Mouse (Mus musculus) hindbrain, embryonic 16.5 days (tissue): Measurements from ENCODE around the gene D5Ertd577e. TPM values are rescaled to one million over a fixed set of nuclear protein-coding genes. Genes with fewer than 3 reads are reported as not detected.
"Not testable (repeated sequence)": the region's sequence is repeated elsewhere in the genome, so short reads cannot be mapped to it uniquely, and the experiment has no call there.

Experiments
- ATAC-seq: fragments of 200-750 bp; cut with Nextera tagmentation; 2 replicates; pipeline ENCODE4 v1.8.0; 2017; ENCODE audit warnings: moderate TSS enrichment, moderate library complexity
- H3K27ac ChIP-seq: fragments of 300-500 bp; sonication (generic); 2 replicates; pipeline ENCODE4 v1.5.1; 2014; ENCODE audit warnings: low read depth, mild to moderate bottlenecking, control low read depth, low read length, moderate library complexity
- H3K27me3 ChIP-seq: fragments of 300-500 bp; sonication (generic); replicated peaks from 2 replicates; pipeline ENCODE4 v1.6.1; 2014; ENCODE audit warnings: low read length; ENCODE audit not compliant: control insufficient read depth, insufficient read depth
- H3K36me3 ChIP-seq: fragments of 300-500 bp; sonication (generic); 2 replicates; pipeline ENCODE4 v1.6.1; 2014; ENCODE audit warnings: mild to moderate bottlenecking, low read length, moderate library complexity, mixed read lengths; ENCODE audit not compliant: control insufficient read depth, insufficient read depth
- H3K4me1 ChIP-seq: fragments of 300-500 bp; sonication (generic); 2 replicates; pipeline ENCODE4 v1.6.1; 2014; ENCODE audit warnings: low read depth, low read length; ENCODE audit not compliant: control insufficient read depth, insufficient read depth
- H3K4me2 ChIP-seq: fragments of 300-500 bp; sonication (generic); 2 replicates; pipeline ENCODE4 v1.6.1; 2014; ENCODE audit warnings: mild to moderate bottlenecking, low read length, control low read depth, moderate library complexity
- H3K4me3 ChIP-seq: fragments of 300-500 bp; sonication (generic); 2 replicates; pipeline ENCODE4 v1.5.1; 2014; ENCODE audit warnings: mild to moderate bottlenecking, low read length, control low read depth, moderate library complexity
- H3K9ac ChIP-seq: fragments of 300-500 bp; sonication (generic); 2 replicates; pipeline ENCODE4 v1.6.1; 2014; ENCODE audit warnings: low read depth, mild to moderate bottlenecking, control low read depth, low read length, moderate library complexity
- H3K9me3 ChIP-seq: fragments of 300-500 bp; sonication (generic); 2 replicates; pipeline ENCODE4 v1.6.1; 2014; ENCODE audit warnings: mild to moderate bottlenecking, low read length, moderate library complexity; ENCODE audit not compliant: control insufficient read depth
- WGBS: fragments of 180-500 bp; shearing (Covaris S2); extraction: QIAGEN DNeasy Blood & Tissue Kit; methylation state at CpG from one replicate; pipeline ENCODE4 v1.1.7; 2014; 5-methylcytosine and 5-hydroxymethylcytosine counted together
- polyA plus RNA-seq: library from polyadenylated mRNA; unstranded; fragments of >200 nt; fragmentation: Nextera tagmentation; extraction: Ambion mirVana; gene quantifications from 2 replicates; pipeline ENCODE4 v1.2.1, GENCODE M21; 2015

The D5Ertd577e gene
- polyA plus RNA-seq: not detected in 2 replicates

- H3K36me3 ChIP-seq, ATAC-seq, H3K27me3 ChIP-seq, H3K4me3 ChIP-seq, H3K27ac ChIP-seq, H3K9me3 ChIP-seq, H3K4me1 ChIP-seq, H3K9ac ChIP-seq, H3K4me2 ChIP-seq: not testable (repeated sequence)
- WGBS: 22% methylated on average over 1 of the region's 1 CpGs
These were observed at the start of gene D5Ertd577e for GRCm38 (mm10) chr5:95456506-95456905. TSS of gene D5Ertd577e (plus strand) at chr5:95456806.

DNA sequence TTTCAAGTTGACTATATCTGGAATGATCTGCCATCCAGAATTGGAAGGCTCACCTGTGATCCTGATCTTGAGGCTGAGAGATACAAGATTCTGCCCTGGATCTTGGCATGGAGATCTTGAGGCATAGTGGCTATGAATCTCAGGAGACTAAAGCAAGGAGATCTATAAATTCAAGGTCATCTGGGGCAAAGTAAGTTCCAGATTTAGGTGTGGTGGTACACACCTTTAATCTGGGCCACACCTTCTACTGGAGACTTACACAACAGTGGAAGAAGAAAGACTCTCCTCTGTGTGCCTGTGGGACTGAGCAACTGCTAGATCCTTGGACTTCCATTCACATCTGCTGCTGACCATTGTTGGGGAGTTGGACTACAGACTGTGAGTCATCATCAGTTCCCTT is 53.9 kb downstream of the D5Ertd577e start, which contains the start of gene Gm3286:
Gene Gm3286 (plus strand): TSS at position 301 of the 400 bp plus-strand sequence.
- not testable (repeated sequence) for H3K9ac ChIP-seq, ATAC-seq, H3K4me3 ChIP-seq, H3K9me3 ChIP-seq, H3K27me3 ChIP-seq, H3K4me1 ChIP-seq, H3K27ac ChIP-seq, H3K4me2 ChIP-seq, H3K36me3 ChIP-seq

Other genes with a start within 250 kb of the D5Ertd577e start
- gene Gm10424, start 184.0 kb upstream of the D5Ertd577e start, polyA plus RNA-seq: not detected in 2 replicates
- gene Gm3259, start 150.9 kb upstream of the D5Ertd577e start, polyA plus RNA-seq: not detected in 2 replicates
- not detected in 2 replicates for gene Gm3286, start 54.0 kb downstream of the D5Ertd577e start, polyA plus RNA-seq
- gene Gm7971, start 138.1 kb downstream of the D5Ertd577e start, polyA plus RNA-seq: not detected in 2 replicates